Mouse (Mus musculus): ENCODE data around the gene Ggt6. TPM values are rescaled to one million over a fixed set of nuclear protein-coding genes. Genes with fewer than 3 reads are reported as not detected.
A peak's percentile ranks its signal among the peaks of the same experiment; 100 is the strongest.
"Not testable (repeated sequence)": the region's sequence is repeated elsewhere in the genome, so short reads cannot be mapped to it uniquely, and the experiment has no call there.

The Ggt6 gene
- total and polyA plus RNA-seq, 3 experiments = 0.20 TPM; not detected in 2

- DNase-seq = no peak
- H3K4me3 ChIP-seq = no peak overlapping the region
- intact Hi-C loops (cut with DNase I) = no loop called here
- H3K27ac ChIP-seq = no peak overlapping the region
- no peak overlapping the region for H3K9ac ChIP-seq (ENCODE audit: low read depth, low read length)
- peaks cover under 1% of the 10 kb centered on the region for H3K4me1 ChIP-seq (ENCODE audit: control insufficient read depth, insufficient read depth, low read length)
- H3K36me3 ChIP-seq (ENCODE audit: control insufficient read depth, insufficient read depth, low read length) = no peaks in the 10 kb centered on the region; the same call in 1 of the 2 replicates
- WGBS = 90% methylated on average over 16 of the region's 16 CpGs
- TF ChIP-seq POLR2A (IDR thresholded peaks at IDR 0.05; ENCODE audit: insufficient read depth, low read depth, low read length) = no peak
- no peak for TF ChIP-seq CTCF (IDR thresholded peaks at IDR 0.05)
- no peak for TF ChIP-seq EP300 (IDR thresholded peaks at IDR 0.05; ENCODE audit: insufficient read depth, low read depth, low read length)
- no peaks in the 10 kb centered on the region for H3K79me2 ChIP-seq (replicated peaks; ENCODE audit: control insufficient read depth, insufficient read depth, low read length)
- H3K27me3 ChIP-seq (ENCODE audit: control insufficient read depth, insufficient read depth, low read length) = no peaks in the 10 kb centered on the region
Measured at GRCm38 (mm10) chr11:72436756-72437650, 1.7 kb downstream of the Ggt6 start.

- no peak overlapping the region for H3K4me3 ChIP-seq
- intact Hi-C loops (cut with DNase I) = no loop called here
- no peaks in the 10 kb centered on the region; the same call in 1 of the 2 replicates for H3K36me3 ChIP-seq (ENCODE audit: control insufficient read depth, insufficient read depth, low read length)
- H3K79me2 ChIP-seq (replicated peaks; ENCODE audit: control insufficient read depth, insufficient read depth, low read length) = no peaks in the 10 kb centered on the region
- H3K4me1 ChIP-seq (ENCODE audit: control insufficient read depth, insufficient read depth, low read length) = peaks cover 2% of the 10 kb centered on the region
- WGBS = 53% methylated on average over 4 of the region's 4 CpGs
- H3K9ac ChIP-seq (ENCODE audit: low read depth, low read length) = no peak overlapping the region
- H3K27ac ChIP-seq = no peak overlapping the region
- DNase-seq = no peak
- no peaks in the 10 kb centered on the region for H3K27me3 ChIP-seq (ENCODE audit: control insufficient read depth, insufficient read depth, low read length)
- TF ChIP-seq POLR2A (IDR thresholded peaks at IDR 0.05; ENCODE audit: insufficient read depth, low read depth, low read length) = no peak
- no peak for TF ChIP-seq EP300 (IDR thresholded peaks at IDR 0.05; ENCODE audit: insufficient read depth, low read depth, low read length)
- no peak for TF ChIP-seq CTCF (IDR thresholded peaks at IDR 0.05)
Measured at GRCm38 (mm10) chr11:72438411-72438810, 3.1 kb downstream of the Ggt6 start.

- H3K4me1 ChIP-seq (ENCODE audit: control insufficient read depth, insufficient read depth, low read length); DNase-seq; H3K79me2 ChIP-seq (replicated peaks; ENCODE audit: control insufficient read depth, insufficient read depth, low read length); H3K27me3 ChIP-seq (ENCODE audit: control insufficient read depth, insufficient read depth, low read length); H3K36me3 ChIP-seq (ENCODE audit: control insufficient read depth, insufficient read depth, low read length): not testable (repeated sequence)
- intact Hi-C loops (cut with DNase I) = loop anchor here (2.0 to 10.0 kb wide), 2 partner anchors 124 to 354 kb away; partner anchors contain the start of genes Cyb5d2 and Zzef1
- Histone ChIP-seq H3K9ac (ENCODE audit: low read depth, low read length) (peak overlapping the region; percentile 80; the same call in 1 of the 2 replicates), H3K4me3 (peak overlapping the region; percentile 93), H3K27ac (peak overlapping the region; percentile 81)
- WGBS = 33% methylated on average over 6 of the region's 6 CpGs
Measured at GRCm38 (mm10) chr11:72440597-72440964, 5.3 kb downstream of the Ggt6 start.

GRCm38 (mm10) chr11:72440965-72441664 is 5.8 kb downstream of the Ggt6 start, which contains the start of gene Mybbp1a:
Mybbp1a (plus strand) TSS chr11:72441355.
- no peaks in the 10 kb centered on the region for H3K27me3 ChIP-seq (ENCODE audit: control insufficient read depth, insufficient read depth, low read length)
- peak; percentile 98 to 99 for DNase-seq
- H3K4me1 ChIP-seq (ENCODE audit: control insufficient read depth, insufficient read depth, low read length) = peaks cover 2% of the 10 kb centered on the region
- peak within 1 kb of the TSS; percentile 81 for H3K27ac ChIP-seq
- TF ChIP-seq CTCF (IDR thresholded peaks at IDR 0.05) (0 out of 2 replicates have a peak, but pooled peaks have one; percentile 10), EP300 (IDR thresholded peaks at IDR 0.05; ENCODE audit: insufficient read depth, low read depth, low read length) (peak; percentile 81; the same call in 1 of the 2 replicates), POLR2A (IDR thresholded peaks at IDR 0.05; ENCODE audit: insufficient read depth, low read depth, low read length) (peak; percentile 95)
- peak within 1 kb of the TSS; percentile 93 for H3K4me3 ChIP-seq
- H3K36me3 ChIP-seq (ENCODE audit: control insufficient read depth, insufficient read depth, low read length) = no peaks in the 10 kb centered on the region; the same call in 1 of the 2 replicates
- no peaks in the 10 kb centered on the region for H3K79me2 ChIP-seq (replicated peaks; ENCODE audit: control insufficient read depth, insufficient read depth, low read length)
- under 1% methylated on average over 46 of the region's 46 CpGs for WGBS
- intact Hi-C loops (cut with DNase I) = loop anchor here (2.0 to 10.0 kb wide), 2 partner anchors 124 to 354 kb away; partner anchors contain the start of genes Cyb5d2 and Zzef1
- peak within 1 kb of the TSS; percentile 80 for H3K9ac ChIP-seq (ENCODE audit: low read depth, low read length)

- DNase-seq = peak; percentile 43 to 59
- Histone ChIP-seq H3K9ac (ENCODE audit: low read depth, low read length) (no peak overlapping the region), H3K4me1 (ENCODE audit: control insufficient read depth, insufficient read depth, low read length) (peaks cover 2% of the 10 kb centered on the region), H3K27ac (no peak overlapping the region), H3K4me3 (no peak overlapping the region), H3K79me2 (replicated peaks; ENCODE audit: control insufficient read depth, insufficient read depth, low read length) (no peaks in the 10 kb centered on the region), H3K27me3 (ENCODE audit: control insufficient read depth, insufficient read depth, low read length) (no peaks in the 10 kb centered on the region), H3K36me3 (ENCODE audit: control insufficient read depth, insufficient read depth, low read length) (no peaks in the 10 kb centered on the region; the same call in 1 of the 2 replicates)
- TF ChIP-seq POLR2A (IDR thresholded peaks at IDR 0.05; ENCODE audit: insufficient read depth, low read depth, low read length) (no peak), CTCF (IDR thresholded peaks at IDR 0.05) (peak; percentile 83), EP300 (IDR thresholded peaks at IDR 0.05; ENCODE audit: insufficient read depth, low read depth, low read length) (0 out of 2 replicates have a peak, but pooled peaks have one; percentile 19)
- intact Hi-C loops (cut with DNase I) = loop anchor here (5.0 to 10.0 kb wide), 2 partner anchors 41 to 348 kb away; partner anchors contain the start of genes Cyb5d2, Spns2 and Zzef1
- WGBS = 87% methylated on average over 6 of the region's 6 CpGs
Measured at GRCm38 (mm10) chr11:72446311-72447105, 11.2 kb downstream of the Ggt6 start.
